Mouse (Mus musculus): Measurements from ENCODE around the gene Brcc3.

- TF ChIP-seq MAFK (IDR thresholded peaks at IDR 0.05; ENCODE audit: insufficient read depth, low read depth, low read length) (no peak), ZNF384 (IDR thresholded peaks at IDR 0.05; ENCODE audit: low read depth, low read length) (no peak), ZC3H11A (IDR thresholded peaks at IDR 0.05; ENCODE audit: borderline replicate concordance, low read depth, low read length) (no peak), HCFC1 (IDR thresholded peaks at IDR 0.05; ENCODE audit: borderline replicate concordance, insufficient read depth, low read length) (no peak)
Observed at GRCm38 (mm10) chrX:75402668-75403067, 13.8 kb upstream of the Brcc3 start.

Measured in ES-E14 (cell line).